ENCODE assay signal across 8 mouse cellular contexts in the genomic region with DNA sequence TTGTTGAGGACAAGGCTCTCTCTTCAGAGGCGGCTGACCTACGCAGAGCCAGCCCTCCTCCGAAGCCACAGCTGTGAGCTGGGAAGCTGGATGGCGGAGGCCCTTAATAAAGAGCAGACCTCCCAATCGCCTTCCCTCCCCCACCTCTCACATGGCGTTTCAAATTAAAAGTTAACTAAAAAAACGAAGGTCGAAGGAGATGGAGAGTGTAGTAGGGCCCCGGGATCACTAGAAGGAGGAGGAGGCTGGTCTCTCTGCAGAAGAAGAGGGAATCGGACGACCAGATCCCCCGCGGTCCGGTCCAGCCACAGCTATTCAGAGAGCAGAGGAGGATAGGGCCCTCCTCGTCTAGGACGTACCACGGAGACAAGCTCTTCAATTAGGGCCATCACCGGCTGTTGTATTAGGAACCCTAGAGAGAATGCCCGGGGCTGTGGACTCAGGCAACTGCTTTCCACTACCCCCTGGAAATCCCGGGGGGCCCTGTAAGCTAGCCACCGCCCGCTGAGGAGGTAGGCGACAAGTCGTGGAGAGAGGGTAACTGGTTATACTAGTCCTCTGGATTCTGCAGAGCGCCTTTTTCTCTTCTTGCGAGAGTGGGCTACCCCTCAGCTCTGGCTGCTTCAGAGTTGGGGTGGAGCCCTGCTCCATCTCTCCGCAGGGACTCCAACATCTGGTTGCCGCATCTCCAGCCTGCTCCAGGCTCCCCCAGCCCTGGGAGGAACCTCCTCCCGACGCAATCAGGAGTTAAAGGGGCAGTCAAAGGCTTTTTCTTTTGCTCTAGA. TPM values are rescaled to one million over a fixed set of nuclear protein-coding genes. Genes with fewer than 3 reads are reported as not detected.
A peak's percentile ranks its signal among the peaks of the same experiment; 100 is the strongest.
DNase-seq lines count a peak whose midpoint lies in the region; ATAC-seq and TF ChIP-seq lines count a peak whose summit lies in the region.

No protein-coding gene starts in this region.

- peak overlapping the region; percentile 16; the same call in 1 of the 2 replicates for H3K9ac ChIP-seq in forebrain, embryonic 11.5 days (ENCODE audit: low read length)
- no peak overlapping the region for H3K9ac ChIP-seq in forebrain, postnatal 0 days
- no peak overlapping the region for H3K9ac ChIP-seq in hindbrain, embryonic 11.5 days (ENCODE audit: low read depth, low read length)
- H3K9ac ChIP-seq in liver, adult 2 months (ENCODE audit: low read depth, low read length): no peak overlapping the region

- TF ChIP-seq POLR2A in liver, adult 2 months (IDR thresholded peaks at IDR 0.05; ENCODE audit: extremely low read depth, insufficient read depth, low read length): 0 out of 2 replicates have a peak, but pooled peaks have one; percentile 13

- no peak; the same call in 1 of the 2 replicates for ATAC-seq in forebrain, embryonic 11.5 days (replicated peaks; ENCODE audit: low FRiP score)
- no peak for ATAC-seq in forebrain, postnatal 0 days
- no peak for ATAC-seq in hindbrain, embryonic 11.5 days (ENCODE audit: low FRiP score)
- no peak for ATAC-seq in monocyte, adult 5-6 weeks (replicated peaks; ENCODE audit: insufficient number of reproducible peaks, low FRiP score, low TSS enrichment, poor library complexity, severe bottlenecking)

- peak overlapping the region; percentile 40; the same call in 1 of the 2 replicates for H3K4me2 ChIP-seq in forebrain, embryonic 11.5 days (ENCODE audit: low read depth, low read length, severe bottlenecking)
- H3K4me2 ChIP-seq in forebrain, postnatal 0 days (ENCODE audit: low read depth): no peak overlapping the region
- H3K4me2 ChIP-seq in hindbrain, embryonic 11.5 days (replicated peaks; ENCODE audit: low read depth, low read length): peak overlapping the region; percentile 31

- peak; percentile 70 for DNase-seq in forebrain, embryonic 11.5 days (ENCODE audit: low spot score)
- no peak for DNase-seq in forebrain, postnatal 0 days
- DNase-seq in gastrocnemius, adult 18-20 months (ENCODE audit: low spot score): peak; percentile 70
- peak; percentile 66 for DNase-seq in hindbrain, embryonic 11.5 days (ENCODE audit: low spot score)
- no peak for DNase-seq in liver, adult 2 months (ENCODE audit: extremely low read depth, low read depth, low spot score)
- peak; percentile 58 for DNase-seq in testis, postnatal 14 days (ENCODE audit: low spot score)
- DNase-seq in adrenal gland, adult 18-20 months (ENCODE audit: low spot score in 2 of 2): no peak

- no peaks in the 10 kb centered on the region for H3K79me2 ChIP-seq in liver, adult 2 months (ENCODE audit: control insufficient read depth, insufficient read depth, low read length)

- WGBS in forebrain, embryonic 11.5 days: under 1% methylated on average over 30 of the region's 30 CpGs
- WGBS in forebrain, postnatal 0 days: 8% methylated on average over 30 of the region's 30 CpGs
- WGBS in hindbrain, embryonic 11.5 days: under 1% methylated on average over 29 of the region's 30 CpGs
- WGBS in liver, adult 2 months: 7% methylated on average over 30 of the region's 30 CpGs

- H3K36me3 ChIP-seq in forebrain, embryonic 11.5 days (ENCODE audit: control insufficient read depth, insufficient read depth, low read length): no peaks in the 10 kb centered on the region
- H3K36me3 ChIP-seq in forebrain, postnatal 0 days (ENCODE audit: insufficient read depth): no peaks in the 10 kb centered on the region
- no peaks in the 10 kb centered on the region for H3K36me3 ChIP-seq in hindbrain, embryonic 11.5 days (ENCODE audit: control insufficient read depth, insufficient read depth, low read length)
- H3K36me3 ChIP-seq in liver, adult 2 months (ENCODE audit: control insufficient read depth, insufficient read depth, low read length): no peaks in the 10 kb centered on the region

- H3K4me1 ChIP-seq in forebrain, embryonic 11.5 days (replicated peaks; ENCODE audit: control insufficient read depth, insufficient read depth, low read length): peaks cover 23% of the 10 kb centered on the region
- H3K4me1 ChIP-seq in forebrain, postnatal 0 days (ENCODE audit: insufficient read depth): peaks cover 5% of the 10 kb centered on the region; the same call in 1 of the 2 replicates
- 0 out of 2 replicates have a peak, but pooled peaks cover 6% of the 10 kb centered on the region for H3K4me1 ChIP-seq in hindbrain, embryonic 11.5 days (replicated peaks; ENCODE audit: control insufficient read depth, insufficient read depth, low read length)
- H3K4me1 ChIP-seq in liver, adult 2 months (ENCODE audit: control insufficient read depth, insufficient read depth, low read length): no peaks in the 10 kb centered on the region

- no peak overlapping the region for H3K27ac ChIP-seq in forebrain, embryonic 11.5 days (ENCODE audit: low read depth, low read length)
- no peak overlapping the region for H3K27ac ChIP-seq in forebrain, postnatal 0 days (ENCODE audit: low read depth, low read length)
- H3K27ac ChIP-seq in hindbrain, embryonic 11.5 days (ENCODE audit: low read depth, low read length): no peak overlapping the region
- peak overlapping the region; percentile 17; the same call in 1 of the 2 replicates for H3K27ac ChIP-seq in liver, adult 2 months (replicated peaks; ENCODE audit: insufficient read depth, low read depth, low read length)

- H3K9me3 ChIP-seq in forebrain, embryonic 11.5 days (ENCODE audit: control insufficient read depth, low read length): no peaks in the 10 kb centered on the region
- H3K9me3 ChIP-seq in forebrain, postnatal 0 days (ENCODE audit: low read length): no peaks in the 10 kb centered on the region
- no peaks in the 10 kb centered on the region for H3K9me3 ChIP-seq in hindbrain, embryonic 11.5 days (ENCODE audit: control insufficient read depth, low read length)

- TF ChIP-seq CTCF in forebrain, postnatal 0 days (IDR thresholded peaks at IDR 0.05; ENCODE audit: low read depth): no peak
- TF ChIP-seq CTCF in liver, adult 2 months (IDR thresholded peaks at IDR 0.05; ENCODE audit: low read depth, low read length): no peak

- peaks cover 80% of the 10 kb centered on the region for H3K27me3 ChIP-seq in forebrain, embryonic 11.5 days (ENCODE audit: control insufficient read depth, insufficient read depth, low read length)
- peaks cover 72% of the 10 kb centered on the region for H3K27me3 ChIP-seq in forebrain, postnatal 0 days (ENCODE audit: insufficient read depth, low read length)
- H3K27me3 ChIP-seq in hindbrain, embryonic 11.5 days (ENCODE audit: control insufficient read depth, insufficient read depth, low read length): peaks cover 66% of the 10 kb centered on the region
- H3K27me3 ChIP-seq in liver, adult 2 months (ENCODE audit: control insufficient read depth, insufficient read depth, low read length): peaks cover 41% of the 10 kb centered on the region

- H3K4me3 ChIP-seq in forebrain, embryonic 11.5 days (ENCODE audit: low read depth, low read length): peak overlapping the region; percentile 10; the same call in 1 of the 2 replicates
- no peak overlapping the region for H3K4me3 ChIP-seq in forebrain, postnatal 0 days (ENCODE audit: low read depth, low read length)
- no peak overlapping the region for H3K4me3 ChIP-seq in hindbrain, embryonic 11.5 days (ENCODE audit: low read depth, low read length)
- H3K4me3 ChIP-seq in liver, adult 2 months (ENCODE audit: insufficient read depth, low read depth, low read length): peak overlapping the region; percentile 34

RNA-seq across cellular contexts. Expression of gene Pdgfra, which starts 3.6 kb away (rescaled TPM):
- 21.6 and 24.0 TPM in 2 replicates for polyA plus RNA-seq in forebrain, embryonic 11.5 days (2014; fragmentation: Nextera tagmentation; extraction: Ambion mirVana)
- total RNA-seq in forebrain, postnatal 0 days (2014; rRNA removed): 43.9 and 49.9 TPM in 2 replicates
- 10.0 and 14.0 TPM in 2 replicates for polyA plus RNA-seq in forebrain, postnatal 0 days (2015; fragmentation: Nextera tagmentation; extraction: Ambion mirVana)
- 10 to 100 TPM; 14.2 to 15.0 TPM for total RNA-seq in gastrocnemius, adult 18-20 months (2021)
- polyA plus RNA-seq in hindbrain, embryonic 11.5 days (2014; fragmentation: Nextera tagmentation; extraction: Ambion mirVana): 26.5 and 29.3 TPM in 2 replicates
- total RNA-seq in liver, adult 2 months (2014; rRNA removed): 4.5 and 5.2 TPM in 2 replicates
- 1.1 and 1.2 TPM in 2 replicates for polyA plus RNA-seq in liver, adult 2 months (2012; rRNA removed)
- 10 to 100 TPM; 32.4 to 39.2 TPM for total RNA-seq in adrenal gland, adult 18-20 months (2021)
- not detected in 3 replicates for total RNA-seq in monocyte, adult 5-6 weeks (2017)

Comparison
In these comparisons a context has a peak if more than half of its experiments do, and no peak if none do; other contexts are left out.
1. DNase-seq: peak in forebrain, embryonic 11.5 days (single experiment), gastrocnemius, adult 18-20 months (single experiment), hindbrain, embryonic 11.5 days (single experiment) and testis, postnatal 14 days (single experiment); none in forebrain, postnatal 0 days (single experiment), liver, adult 2 months (single experiment) and adrenal gland, adult 18-20 months (0 of 2).
2. H3K4me3 ChIP-seq: peak in forebrain, embryonic 11.5 days (single experiment) and liver, adult 2 months (single experiment); none in forebrain, postnatal 0 days (single experiment) and hindbrain, embryonic 11.5 days (single experiment).